Mouse (Mus musculus) E14TG2a.4 (cell line): Measurements from ENCODE around the gene Elavl3.

Source experiments
- CTCF ChIP-seq: conservative IDR thresholded peaks from 2 replicates; pipeline ENCODE4 v1.5.1; 2014; ENCODE audit warnings: low read length
- NANOG ChIP-seq: IDR thresholded peaks from 2 replicates; pipeline ENCODE4 v1.6.1; 2014; ENCODE audit warnings: borderline replicate concordance, low read length, mixed read lengths
- POU5F1 ChIP-seq: IDR thresholded peaks from 2 replicates; pipeline ENCODE4 v1.6.1; 2014; ENCODE audit warnings: low read length, borderline replicate concordance

DNA sequence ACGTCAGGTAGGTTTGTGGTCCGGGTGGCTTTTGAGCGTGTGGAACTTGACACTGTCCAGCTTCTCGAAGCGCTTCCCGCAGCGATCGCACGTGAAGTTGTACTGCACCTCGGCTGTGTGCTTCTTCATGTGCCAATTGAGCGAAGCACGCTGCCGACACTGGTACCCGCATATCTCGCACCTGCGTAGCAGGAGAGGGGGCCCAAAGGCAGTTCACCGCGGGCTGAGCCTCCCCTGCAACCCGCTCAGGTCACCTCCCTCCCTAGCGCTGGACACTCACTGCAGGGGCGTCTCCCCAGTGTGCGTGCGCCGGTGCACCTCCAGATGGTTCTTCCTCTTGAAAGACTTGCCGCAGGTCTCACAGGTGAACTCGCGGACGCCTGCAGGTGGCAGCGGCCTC, 3.9 kb upstream of the Elavl3 start:
- no peak for TF ChIP-seq CTCF
- TF ChIP-seq POU5F1: no peak
- no peak for TF ChIP-seq NANOG
